Comparison of ENCODE assay signal across 8 mouse cellular contexts in the genomic region with DNA sequence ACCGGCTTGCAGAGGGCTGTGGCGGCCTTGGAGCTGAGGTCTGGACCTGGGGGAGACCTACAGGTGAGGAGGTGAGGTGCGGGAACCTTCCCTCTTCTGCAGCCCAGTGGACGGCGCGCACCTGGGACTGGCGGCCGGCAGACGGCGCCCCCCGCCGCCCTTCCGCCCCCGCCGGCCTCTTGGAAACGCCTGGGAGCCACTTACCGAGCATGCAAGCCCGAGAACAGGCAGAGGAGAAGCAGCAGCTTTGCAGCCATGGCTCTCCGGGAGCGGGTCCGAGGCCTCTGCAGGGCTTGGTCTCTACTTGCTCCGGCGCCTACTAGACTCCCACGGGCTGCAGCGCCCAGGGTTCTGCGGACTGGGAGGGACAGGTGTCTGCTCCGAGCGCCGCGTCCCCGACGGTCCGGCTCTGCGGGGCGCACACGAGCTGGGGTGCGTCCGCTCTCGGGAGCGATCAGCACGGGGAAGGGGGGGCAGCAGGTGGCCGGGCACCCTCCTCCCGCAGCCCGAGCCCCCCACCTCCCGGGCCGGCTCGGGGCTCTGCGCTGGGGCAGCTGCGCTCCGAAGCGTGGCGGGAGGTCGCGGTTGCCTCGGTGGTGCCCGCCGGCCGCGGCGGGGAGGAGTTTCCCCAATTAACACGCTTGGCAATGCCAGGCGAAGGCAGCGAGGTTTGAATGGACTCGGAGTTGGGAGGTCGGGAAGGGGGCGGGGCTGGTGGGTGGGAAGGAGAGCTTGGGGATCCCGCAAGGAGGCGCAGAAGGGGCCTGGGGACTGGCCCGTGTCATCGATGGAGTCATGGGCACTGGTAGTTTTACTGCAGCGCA. TPM values are rescaled to one million over a fixed set of nuclear protein-coding genes. Genes with fewer than 3 reads are reported as not detected.
A peak's percentile ranks its signal among the peaks of the same experiment; 100 is the strongest.
DNase-seq lines count a peak whose midpoint lies in the region; ATAC-seq and TF ChIP-seq lines count a peak whose summit lies in the region.
"Had no signal": no experiment of that assay in that cellular context is flagged by ENCODE, and none has a peak within 500 bp of the region (broad histone marks: within the 10 kb centered on the region; RNA-seq: fewer than 3 reads in every experiment).

A gene (minus strand): TSS at position 672 of the 824 bp plus-strand sequence.

- WGBS in embryonic facial prominence, embryonic 11.5 days: 1% methylated on average over 71 of the region's 71 CpGs
- under 1% methylated on average over 65 of the region's 71 CpGs for whole genome bisulfite sequencing in hindbrain, postnatal 0 days
- under 1% methylated on average over 68 of the region's 71 CpGs for WGBS in limb, embryonic 15.5 days

- H3K9me3 ChIP-seq in embryonic facial prominence, embryonic 11.5 days (replicated peaks; ENCODE audit: control insufficient read depth, low read length): no peaks in the 10 kb centered on the region
- H3K9me3 ChIP-seq in hindbrain, postnatal 0 days (ENCODE audit: low read length): no peaks in the 10 kb centered on the region
- H3K9me3 ChIP-seq in limb, embryonic 15.5 days: no peaks in the 10 kb centered on the region

- peak; percentile 67 for ATAC-seq in embryonic facial prominence, embryonic 11.5 days (replicated peaks; ENCODE audit: insufficient number of reproducible peaks, low FRiP score, low TSS enrichment, low read depth)
- ATAC-seq in hindbrain, postnatal 0 days: peak; percentile 93
- ATAC-seq in limb, embryonic 15.5 days (ENCODE audit: insufficient number of reproducible peaks, low FRiP score, low TSS enrichment, low read depth): no peak
- no peak for ATAC-seq in monocyte, adult 5-6 weeks (replicated peaks; ENCODE audit: insufficient number of reproducible peaks, low FRiP score, low TSS enrichment, poor library complexity, severe bottlenecking)

- no peak within 1 kb of the TSS for H3K9ac ChIP-seq in embryonic facial prominence, embryonic 11.5 days (replicated peaks; ENCODE audit: low read length)
- peak within 1 kb of the TSS; percentile 79 for H3K9ac ChIP-seq in hindbrain, postnatal 0 days (replicated peaks; ENCODE audit: low read length)
- H3K9ac ChIP-seq in limb, embryonic 15.5 days: peak within 1 kb of the TSS; percentile 28; the same call in 1 of the 2 replicates

- no peak within 1 kb of the TSS for H3K27ac ChIP-seq in embryonic facial prominence, embryonic 11.5 days (replicated peaks; ENCODE audit: low read depth, low read length)
- peak within 1 kb of the TSS; percentile 74 for H3K27ac ChIP-seq in hindbrain, postnatal 0 days
- no peak within 1 kb of the TSS for H3K27ac ChIP-seq in limb, embryonic 15.5 days

- no peaks in the 10 kb centered on the region for H3K4me1 ChIP-seq in embryonic facial prominence, embryonic 11.5 days (ENCODE audit: control insufficient read depth, insufficient read depth, low read length)
- H3K4me1 ChIP-seq in hindbrain, postnatal 0 days (ENCODE audit: insufficient read depth, low read length): no peaks in the 10 kb centered on the region
- H3K4me1 ChIP-seq in limb, embryonic 15.5 days: peaks cover 11% of the 10 kb centered on the region

- peaks cover 13% of the 10 kb centered on the region for H3K27me3 ChIP-seq in embryonic facial prominence, embryonic 11.5 days (ENCODE audit: control insufficient read depth, insufficient read depth, low read length)
- H3K27me3 ChIP-seq in hindbrain, postnatal 0 days (ENCODE audit: insufficient read depth, low read length): no peaks in the 10 kb centered on the region
- peaks cover 29% of the 10 kb centered on the region for H3K27me3 ChIP-seq in limb, embryonic 15.5 days

- peak; percentile 7 for DNase-seq in thymus, postnatal 4 days
- DNase-seq in thymus, postnatal 25 days: no peak
- DNase-seq in embryonic facial prominence, embryonic 11.5 days (ENCODE audit: low spot score): peak; percentile 21
- peak; percentile 80 for DNase-seq in hindbrain, postnatal 0 days (ENCODE audit: low spot score)
- DNase-seq in right cerebral cortex, postnatal 14 days: peak; percentile 53

- H3K4me3 ChIP-seq in embryonic facial prominence, embryonic 11.5 days (ENCODE audit: low read depth, low read length): peak within 1 kb of the TSS; percentile 53
- H3K4me3 ChIP-seq in hindbrain, postnatal 0 days (ENCODE audit: low read length): peak within 1 kb of the TSS; percentile 77
- peak within 1 kb of the TSS; percentile 51 for H3K4me3 ChIP-seq in limb, embryonic 15.5 days
- H3K4me3 ChIP-seq: erythroblast, embryonic 14.5 days had no signal

- H3K4me2 ChIP-seq in embryonic facial prominence, embryonic 11.5 days (ENCODE audit: low read depth, low read length): peak within 1 kb of the TSS; percentile 93
- peak within 1 kb of the TSS; percentile 85 for H3K4me2 ChIP-seq in hindbrain, postnatal 0 days (ENCODE audit: low read depth, low read length)
- H3K4me2 ChIP-seq in limb, embryonic 15.5 days: peak within 1 kb of the TSS; percentile 91

- no peaks in the 10 kb centered on the region for H3K36me3 ChIP-seq in embryonic facial prominence, embryonic 11.5 days (replicated peaks; ENCODE audit: control insufficient read depth, insufficient read depth, low read depth, low read length)
- no peaks in the 10 kb centered on the region for H3K36me3 ChIP-seq in hindbrain, postnatal 0 days (ENCODE audit: insufficient read depth, low read length)
- no peaks in the 10 kb centered on the region for H3K36me3 ChIP-seq in limb, embryonic 15.5 days

- 0 out of 2 replicates have a peak, but pooled peaks have one; percentile 4 for TF ChIP-seq CTCF in hindbrain, postnatal 0 days (IDR thresholded peaks at IDR 0.05; ENCODE audit: low read depth)

RNA-seq across cellular contexts. Expression of the gene that starts here (rescaled TPM):
- polyA plus RNA-seq in embryonic facial prominence, embryonic 11.5 days (2014; fragmentation: Nextera tagmentation; extraction: Ambion mirVana): 0.21 and 0.25 TPM in 2 replicates
- 13.0 TPM in 2 replicates for total RNA-seq in hindbrain, postnatal 0 days (2014; rRNA removed)
- 8.1 and 8.4 TPM in 2 replicates for polyA plus RNA-seq in hindbrain, postnatal 0 days (2015; fragmentation: Nextera tagmentation; extraction: Ambion mirVana)
- 0.66 and 1.3 TPM in 2 replicates for polyA plus RNA-seq in limb, embryonic 15.5 days (2015; fragmentation: Nextera tagmentation; extraction: Ambion mirVana)
- not detected in 3 replicates for total RNA-seq in monocyte, adult 5-6 weeks (2017)
- polyA plus RNA-seq: erythroblast, embryonic 14.5 days had no signal

Comparison
In these comparisons a context has a peak if more than half of its experiments do, and no peak if none do; other contexts are left out.
1. RNA of the gene that starts here (total RNA-seq): 13.0 TPM in hindbrain, postnatal 0 days; not detected in monocyte, adult 5-6 weeks; every median in the first group is over 10 times any median in the second.
2. Peak in DNase-seq, ATAC-seq, H3K4me3 ChIP-seq and H3K4me2 ChIP-seq in embryonic facial prominence, embryonic 11.5 days; RNA of the gene not detected or under 1 TPM.
3. Peak in every context shown above with its lines, with median percentiles within 50 percentile points of each other: H3K4me2 ChIP-seq and H3K4me3 ChIP-seq.